ENCODE assay signal across 11 mouse cellular contexts in genomic region chr11:118084266-118084665, GRCm38 (mm10). TPM values are rescaled to one million over a fixed set of nuclear protein-coding genes. Genes with fewer than 3 reads are reported as not detected.
A peak's percentile ranks its signal among the peaks of the same experiment; 100 is the strongest.
DNase-seq lines count a peak whose midpoint lies in the region; TF ChIP-seq lines count a peak whose summit lies in the region.
"Had no signal": no experiment of that assay in that cellular context is flagged by ENCODE, and none has a peak within 500 bp of the region (broad histone marks: within the 10 kb centered on the region; RNA-seq: fewer than 3 reads in every experiment).

No protein-coding gene starts in this region.

- DNase-seq in thymus, adult 2 months = peak; percentile 23
- DNase-seq in thymus, adult 18-20 months = no peak
- peak; percentile 34 to 52 for DNase-seq in thymus, postnatal 10 days (ENCODE audit: low spot score in 2 of 2)
- DNase-seq in thymus, postnatal 25 days = peak; percentile 36
- no peak for DNase-seq in spleen, adult 18-20 months
- DNase-seq in left cerebral cortex, adult 2 months (ENCODE audit: extremely low spot score in 1 of 2, low spot score in 2 of 2) = no peak

- H3K4me1 ChIP-seq in thymus, adult 2 months (replicated peaks; ENCODE audit: control insufficient read depth, insufficient read depth, low read length) = peaks cover 51% of the 10 kb centered on the region
- H3K4me1 ChIP-seq: embryonic facial prominence, embryonic 12.5 days; hindbrain, embryonic 12.5 days; hindbrain, embryonic 15.5 days had no signal

- no peak for TF ChIP-seq POLR2A in thymus, adult 2 months (IDR thresholded peaks at IDR 0.05; ENCODE audit: control insufficient read depth, extremely low read depth, insufficient read depth, low read length, poor library complexity)

- 79% methylated on average over 3 of the region's 3 CpGs for WGBS in thymus, adult 2 months

- H3K27ac ChIP-seq in thymus, adult 2 months (ENCODE audit: control insufficient read depth, insufficient read depth, low read length) = no peak overlapping the region
- no peak overlapping the region for H3K27ac ChIP-seq in left cerebral cortex, adult 2 months
- H3K27ac ChIP-seq: embryonic facial prominence, embryonic 12.5 days; hindbrain, embryonic 12.5 days; hindbrain, embryonic 15.5 days had no signal

- no peak for TF ChIP-seq CTCF in thymus, adult 2 months (IDR thresholded peaks at IDR 0.05; ENCODE audit: borderline replicate concordance, control insufficient read depth, extremely low read depth, insufficient read depth, low read length, poor library complexity)
- TF ChIP-seq CTCF in left cerebral cortex, adult 2 months (IDR thresholded peaks at IDR 0.05) = no peak

- H3K36me3 ChIP-seq in thymus, adult 2 months (ENCODE audit: control insufficient read depth, insufficient read depth, low read length) = no peaks in the 10 kb centered on the region
- H3K36me3 ChIP-seq: embryonic facial prominence, embryonic 12.5 days; embryonic facial prominence, embryonic 15.5 days; hindbrain, embryonic 12.5 days; hindbrain, embryonic 15.5 days had no signal

- H3K4me3 ChIP-seq in thymus, adult 2 months (ENCODE audit: control insufficient read depth, insufficient read depth, low read length) = no peak overlapping the region
- no peak overlapping the region for H3K4me3 ChIP-seq in left cerebral cortex, adult 2 months
- H3K4me3 ChIP-seq: embryonic facial prominence, embryonic 12.5 days; embryonic facial prominence, embryonic 15.5 days; hindbrain, embryonic 12.5 days; hindbrain, embryonic 15.5 days had no signal

- no peaks in the 10 kb centered on the region for H3K27me3 ChIP-seq in thymus, adult 2 months (ENCODE audit: control insufficient read depth, insufficient read depth, low read length)
- H3K27me3 ChIP-seq: embryonic facial prominence, embryonic 12.5 days; embryonic facial prominence, embryonic 15.5 days; hindbrain, embryonic 12.5 days; hindbrain, embryonic 15.5 days had no signal

- intact Hi-C loops in left cerebral cortex, adult 2 months (cut with DNase I) = loop anchor here (1.0 to 10.0 kb wide), 3 partner anchors 19 to 291 kb away; no protein-coding TSS in a partner anchor

RNA-seq across cellular contexts. Expression of gene Dnah17, which starts 46.2 kb away (rescaled TPM):
- 1.8 and 2.3 TPM in 2 replicates for polyA plus RNA-seq in thymus, adult 2 months (2012; rRNA removed)
- total RNA-seq in left cerebral cortex, adult 2 months (2021) = under 1 TPM; 0.05 to 0.16 TPM
- total RNA-seq: common myeloid progenitor, adult 5-6 weeks had no signal

Comparison
In these comparisons a context has a peak if more than half of its experiments do, and no peak if none do; other contexts are left out.
1. DNase-seq: peak in thymus, adult 2 months (single experiment), thymus, postnatal 10 days (2 of 2) and thymus, postnatal 25 days (single experiment); none in thymus, adult 18-20 months (0 of 2), spleen, adult 18-20 months (0 of 2) and left cerebral cortex, adult 2 months (0 of 2).